In the genomic region with DNA sequence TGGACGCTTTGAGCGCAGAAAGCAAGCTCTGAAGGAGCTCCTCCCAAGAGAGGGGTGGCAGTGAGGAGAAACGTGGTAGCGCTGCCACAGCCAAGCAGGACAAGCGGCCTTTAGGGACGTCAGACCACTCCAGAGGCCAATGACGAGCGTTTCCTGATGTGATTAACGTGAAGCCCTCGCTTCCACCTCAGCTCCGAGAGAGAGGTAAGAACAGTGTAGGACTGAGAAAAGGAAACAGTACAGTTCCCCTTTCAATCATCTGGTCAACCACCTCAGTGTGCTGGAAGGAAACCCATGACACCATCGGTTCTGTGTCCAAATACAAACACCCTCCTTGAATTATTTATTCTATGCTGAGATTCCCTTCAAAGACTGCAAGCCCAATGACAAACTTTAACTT, we compare ENCODE assay signal across 15 mouse cellular contexts. TPM values are rescaled to one million over a fixed set of nuclear protein-coding genes. Genes with fewer than 3 reads are reported as not detected.
DNase-seq lines count a peak whose midpoint lies in the region; ATAC-seq and TF ChIP-seq lines count a peak whose summit lies in the region.
"Had no signal": no experiment of that assay in that cellular context is flagged by ENCODE, and none has a peak within 500 bp of the region (broad histone marks: within the 10 kb centered on the region; RNA-seq: fewer than 3 reads in every experiment).

No protein-coding gene starts in this region.

- H3K4me2 ChIP-seq in intestine, postnatal 0 days (replicated peaks; ENCODE audit: low read depth), result 0 out of 2 replicates have a peak overlapping the region, but pooled peaks have one; percentile 3
- H3K4me2 ChIP-seq in intestine, embryonic 16.5 days (ENCODE audit: low read depth, low read length), result no peak overlapping the region
- peak overlapping the region; percentile 11; the same call in 1 of the 2 replicates for H3K4me2 ChIP-seq in neural tube, embryonic 15.5 days
- H3K4me2 ChIP-seq: embryonic facial prominence, embryonic 12.5 days had no signal

- WGBS in intestine, postnatal 0 days, result 48% methylated on average over 12 of the region's 12 CpGs
- WGBS in intestine, embryonic 16.5 days, result 61% methylated on average over 12 of the region's 12 CpGs
- 16% methylated on average over 12 of the region's 12 CpGs for WGBS in spleen, adult 2 months
- whole genome bisulfite sequencing in neural tube, embryonic 15.5 days, result 63% methylated on average over 12 of the region's 12 CpGs

- peaks cover 15% of the 10 kb centered on the region; the same call in 1 of the 2 replicates for H3K36me3 ChIP-seq in intestine, postnatal 0 days (ENCODE audit: control insufficient read depth, insufficient read depth)
- no peaks in the 10 kb centered on the region for H3K36me3 ChIP-seq in intestine, embryonic 16.5 days (ENCODE audit: control insufficient read depth, insufficient read depth, low read length)
- H3K36me3 ChIP-seq in spleen, adult 2 months (ENCODE audit: control insufficient read depth, insufficient read depth, low read length), result peaks cover 4% of the 10 kb centered on the region; the same call in 1 of the 2 replicates
- H3K36me3 ChIP-seq in neural tube, embryonic 15.5 days, result peaks cover 18% of the 10 kb centered on the region

- H3K9ac ChIP-seq in intestine, postnatal 0 days (ENCODE audit: low read depth, low read length), result no peak overlapping the region
- H3K9ac ChIP-seq in intestine, embryonic 16.5 days (ENCODE audit: low read depth, low read length), result no peak overlapping the region
- H3K9ac ChIP-seq in neural tube, embryonic 15.5 days (replicated peaks), result no peak overlapping the region
- H3K9ac ChIP-seq: embryonic facial prominence, embryonic 12.5 days had no signal

- no peak for TF ChIP-seq POLR2A in spleen, adult 2 months (IDR thresholded peaks at IDR 0.05; ENCODE audit: low read depth, low read length)

- H3K4me1 ChIP-seq in intestine, postnatal 0 days (replicated peaks; ENCODE audit: control insufficient read depth, insufficient read depth, low read length), result peaks cover 5% of the 10 kb centered on the region; the same call in 1 of the 2 replicates
- H3K4me1 ChIP-seq in intestine, embryonic 16.5 days (ENCODE audit: control insufficient read depth, insufficient read depth, low read length), result peaks cover 22% of the 10 kb centered on the region
- peaks cover 27% of the 10 kb centered on the region for H3K4me1 ChIP-seq in spleen, adult 2 months (ENCODE audit: control insufficient read depth, insufficient read depth, insufficient read length)
- peaks cover 61% of the 10 kb centered on the region for H3K4me1 ChIP-seq in neural tube, embryonic 15.5 days

- no peaks in the 10 kb centered on the region for H3K27me3 ChIP-seq in intestine, postnatal 0 days (replicated peaks; ENCODE audit: control insufficient read depth, insufficient read depth, low read length)
- H3K27me3 ChIP-seq in intestine, embryonic 16.5 days (replicated peaks; ENCODE audit: control insufficient read depth, insufficient read depth, low read length), result no peaks in the 10 kb centered on the region
- H3K27me3 ChIP-seq in spleen, adult 2 months (ENCODE audit: control insufficient read depth, insufficient read depth, low read length), result no peaks in the 10 kb centered on the region
- no peaks in the 10 kb centered on the region for H3K27me3 ChIP-seq in neural tube, embryonic 15.5 days (replicated peaks)
- H3K27me3 ChIP-seq: embryonic facial prominence, embryonic 12.5 days had no signal

- TF ChIP-seq CTCF in intestine, postnatal 0 days (IDR thresholded peaks at IDR 0.05; ENCODE audit: low read depth), result no peak
- TF ChIP-seq CTCF in spleen, adult 2 months (IDR thresholded peaks at IDR 0.05; ENCODE audit: extremely low read depth, insufficient read depth, insufficient read length, insufficient replicate concordance), result no peak

- DNase-seq in spleen, adult 2 months (ENCODE audit: low read depth in 1 of 2, low spot score in 2 of 2), result no peak
- DNase-seq in spleen, postnatal 4 days (ENCODE audit: low spot score in 2 of 2), result no peak
- no peak for DNase-seq in cerebellum, adult 11-12 months
- no peak for DNase-seq in gastrocnemius, postnatal 14 days
- DNase-seq: heart, postnatal 10 days; lung, adult 2 months; right cerebral cortex, postnatal 4 days; thymus, postnatal 14 days had no signal

- no peaks in the 10 kb centered on the region for H3K9me3 ChIP-seq in intestine, postnatal 0 days (ENCODE audit: control insufficient read depth)
- no peaks in the 10 kb centered on the region for H3K9me3 ChIP-seq in intestine, embryonic 16.5 days (ENCODE audit: control insufficient read depth, low read length)
- no peaks in the 10 kb centered on the region for H3K9me3 ChIP-seq in neural tube, embryonic 15.5 days (replicated peaks)
- H3K9me3 ChIP-seq: embryonic facial prominence, embryonic 12.5 days; G1E had no signal

- intact Hi-C loops in gastrocnemius, postnatal 14 days (cut with DNase I; ENCODE audit: low total_unique reads), result no loop called here

- ATAC-seq in intestine, postnatal 0 days, result no peak
- no peak for ATAC-seq in intestine, embryonic 16.5 days
- peak; percentile 68 for ATAC-seq in granulocyte monocyte progenitor cell, adult 5-6 weeks (replicated peaks; ENCODE audit: poor library complexity, severe bottlenecking)
- ATAC-seq in neural tube, embryonic 15.5 days (ENCODE audit: low FRiP score), result no peak
- ATAC-seq: forebrain, embryonic 16.5 days had no signal

- no peak overlapping the region for H3K4me3 ChIP-seq in intestine, postnatal 0 days (ENCODE audit: low read depth, low read length)
- no peak overlapping the region for H3K4me3 ChIP-seq in intestine, embryonic 16.5 days (ENCODE audit: low read length)
- H3K4me3 ChIP-seq in spleen, adult 2 months (ENCODE audit: extremely low read depth, insufficient read depth, insufficient read length), result peak overlapping the region; percentile 35; the same call in 1 of the 2 replicates
- H3K4me3 ChIP-seq in neural tube, embryonic 15.5 days (replicated peaks), result no peak overlapping the region
- H3K4me3 ChIP-seq: embryonic facial prominence, embryonic 12.5 days had no signal

- H3K27ac ChIP-seq in intestine, postnatal 0 days (ENCODE audit: low read depth, low read length), result no peak overlapping the region
- H3K27ac ChIP-seq in intestine, embryonic 16.5 days (ENCODE audit: low read length), result no peak overlapping the region
- peak overlapping the region; percentile 63 for H3K27ac ChIP-seq in spleen, adult 2 months (ENCODE audit: insufficient read depth, low read length)
- no peak overlapping the region for H3K27ac ChIP-seq in neural tube, embryonic 15.5 days (replicated peaks)
- H3K27ac ChIP-seq: embryonic facial prominence, embryonic 12.5 days had no signal

RNA-seq across cellular contexts. Expression of a gene that starts 3.6 kb away (rescaled TPM):
- polyA plus RNA-seq in intestine, postnatal 0 days (2015; fragmentation: Nextera tagmentation; extraction: Ambion mirVana), result 22.4 and 23.6 TPM in 2 replicates
- polyA plus RNA-seq in intestine, embryonic 16.5 days (2015; fragmentation: Nextera tagmentation; extraction: Ambion mirVana), result 24.9 and 45.5 TPM in 2 replicates
- polyA plus RNA-seq in spleen, adult 2 months (2012; rRNA removed), result 351 and 558 TPM in 2 replicates
- 45.7 and 55.5 TPM in 2 replicates for total RNA-seq in granulocyte monocyte progenitor cell, adult 5-6 weeks (2014; fragmentation: Nextera tagmentation)
- total RNA-seq in granulocyte monocyte progenitor cell, adult 5-6 weeks (2017), result 54.2 and 59.6 TPM in 2 replicates
- polyA plus RNA-seq in neural tube, embryonic 15.5 days (2015; fragmentation: Nextera tagmentation; extraction: Ambion mirVana), result 107 and 119 TPM in 2 replicates
- total RNA-seq in gastrocnemius, postnatal 14 days (2021), result 10 to 100 TPM; 35.2 to 39.5 TPM

RNA-seq across cellular contexts. Expression of a gene that starts 10.5 kb away (rescaled TPM):
- polyA plus RNA-seq in intestine, postnatal 0 days (2015; fragmentation: Nextera tagmentation; extraction: Ambion mirVana), result 191 and 206 TPM in 2 replicates
- polyA plus RNA-seq in intestine, embryonic 16.5 days (2015; fragmentation: Nextera tagmentation; extraction: Ambion mirVana), result 118 and 132 TPM in 2 replicates
- 25.0 and 27.1 TPM in 2 replicates for polyA plus RNA-seq in spleen, adult 2 months (2012; rRNA removed)
- total RNA-seq in granulocyte monocyte progenitor cell, adult 5-6 weeks (2014; fragmentation: Nextera tagmentation), result 26.0 and 29.6 TPM in 2 replicates
- total RNA-seq in granulocyte monocyte progenitor cell, adult 5-6 weeks (2017), result 16.4 and 19.3 TPM in 2 replicates
- polyA plus RNA-seq in neural tube, embryonic 15.5 days (2015; fragmentation: Nextera tagmentation; extraction: Ambion mirVana), result 81.7 and 84.0 TPM in 2 replicates
- 10 to 100 TPM; 21.8 to 23.8 TPM for total RNA-seq in gastrocnemius, postnatal 14 days (2021)
